Mouse (Mus musculus): ENCODE measurements at regions not wholly inside any gene's neighbourhood (a gene's known extent, or its start where the extent isn't known, plus 50 kb on each side); places are given as distances from the start of the nearest gene placed in this dataset.

GRCm38 (mm10) chr6:22418279-22418678, 62.2 kb upstream of the Fam3c start:
- H3K79me3 ChIP-seq (ENCODE audit: low read depth) = no peaks in the 10 kb centered on the region
- no peaks in the 10 kb centered on the region for H3K79me2 ChIP-seq (ENCODE audit: control insufficient read depth, insufficient read depth)
- no peaks in the 10 kb centered on the region for H3K36me3 ChIP-seq (ENCODE audit: control insufficient read depth, insufficient read depth)
- TF ChIP-seq CTCF (IDR thresholded peaks at IDR 0.05; ENCODE audit: control insufficient read depth, insufficient read depth, insufficient read length) (no peak), MYOG (IDR thresholded peaks at IDR 0.05; ENCODE audit: control insufficient read depth, extremely low read depth, insufficient read length) (no peak), MAX (IDR thresholded peaks at IDR 0.05) (no peak), CEBPB (IDR thresholded peaks at IDR 0.05; ENCODE audit: low read depth) (no peak), USF1 (IDR thresholded peaks at IDR 0.05; ENCODE audit: low read depth) (no peak), MYOD1 (IDR thresholded peaks at IDR 0.05; ENCODE audit: control insufficient read depth, insufficient read length, low read depth) (no peak), FOSL1 (IDR thresholded peaks at IDR 0.05; ENCODE audit: insufficient read depth, low read length, poor library complexity, severe bottlenecking) (no peak)
- no peak overlapping the region for H3K4me3 ChIP-seq (ENCODE audit: insufficient read depth, poor library complexity, severe bottlenecking)
- H3K27me3 ChIP-seq (ENCODE audit: control insufficient read depth, insufficient read depth, insufficient read length) = no peaks in the 10 kb centered on the region
- no peak overlapping the region for H3ac ChIP-seq (ENCODE audit: control insufficient read depth, insufficient read length, low read depth)

- no peaks in the 10 kb centered on the region for H3K27me3 ChIP-seq (ENCODE audit: control insufficient read depth, insufficient read depth, insufficient read length)
- H3ac ChIP-seq (ENCODE audit: control insufficient read depth, insufficient read length, low read depth) = no peak overlapping the region
- TF ChIP-seq CEBPB (IDR thresholded peaks at IDR 0.05; ENCODE audit: low read depth) = no peak
- no peak overlapping the region for H3K4me3 ChIP-seq (ENCODE audit: insufficient read depth, poor library complexity, severe bottlenecking)
- H3K36me3 ChIP-seq (ENCODE audit: control insufficient read depth, insufficient read depth) = no peaks in the 10 kb centered on the region
- no peaks in the 10 kb centered on the region for H3K79me2 ChIP-seq (ENCODE audit: control insufficient read depth, insufficient read depth)
- no peaks in the 10 kb centered on the region for H3K79me3 ChIP-seq (ENCODE audit: low read depth)
Measured at GRCm38 (mm10) chr6:22417189-22417588, 61.1 kb upstream of the Fam3c start.

DNA sequence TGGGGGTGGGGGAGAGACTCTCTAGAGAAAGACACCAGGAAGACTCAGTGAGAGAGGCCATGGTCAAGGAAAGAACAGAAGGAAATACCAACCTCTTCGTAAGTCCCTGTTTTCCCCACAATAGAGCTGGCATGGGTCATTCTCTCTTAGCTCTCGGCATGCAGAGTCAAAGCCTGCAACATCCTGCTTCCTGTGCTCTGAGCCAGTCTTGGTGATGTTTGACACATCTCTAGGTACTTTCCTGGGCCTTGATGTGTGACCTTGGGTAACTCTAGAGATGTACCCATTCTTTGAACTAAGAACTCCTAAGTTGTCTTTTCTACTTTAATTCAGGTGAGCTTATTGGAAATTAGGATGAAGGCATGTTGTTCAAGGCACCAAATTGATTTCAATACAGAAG, 55.8 kb upstream of the Fam3c start:
- H3K27me3 ChIP-seq (ENCODE audit: control insufficient read depth, insufficient read depth, insufficient read length) = no peaks in the 10 kb centered on the region
- no peaks in the 10 kb centered on the region for H3K79me3 ChIP-seq (ENCODE audit: low read depth)
- H3ac ChIP-seq (ENCODE audit: control insufficient read depth, insufficient read length, low read depth) = no peak overlapping the region
- no peaks in the 10 kb centered on the region for H3K79me2 ChIP-seq (ENCODE audit: control insufficient read depth, insufficient read depth)
- TF ChIP-seq CTCF (IDR thresholded peaks at IDR 0.05; ENCODE audit: control insufficient read depth, insufficient read depth, insufficient read length) (no peak), MAX (IDR thresholded peaks at IDR 0.05) (no peak), MYOG (IDR thresholded peaks at IDR 0.05; ENCODE audit: control insufficient read depth, extremely low read depth, insufficient read length) (no peak), CEBPB (IDR thresholded peaks at IDR 0.05; ENCODE audit: low read depth) (no peak), MYOD1 (IDR thresholded peaks at IDR 0.05; ENCODE audit: control insufficient read depth, insufficient read length, low read depth) (no peak)
- no peak overlapping the region for H3K4me3 ChIP-seq (ENCODE audit: insufficient read depth, poor library complexity, severe bottlenecking)
- H3K36me3 ChIP-seq (ENCODE audit: control insufficient read depth, insufficient read depth) = no peaks in the 10 kb centered on the region

DNA sequence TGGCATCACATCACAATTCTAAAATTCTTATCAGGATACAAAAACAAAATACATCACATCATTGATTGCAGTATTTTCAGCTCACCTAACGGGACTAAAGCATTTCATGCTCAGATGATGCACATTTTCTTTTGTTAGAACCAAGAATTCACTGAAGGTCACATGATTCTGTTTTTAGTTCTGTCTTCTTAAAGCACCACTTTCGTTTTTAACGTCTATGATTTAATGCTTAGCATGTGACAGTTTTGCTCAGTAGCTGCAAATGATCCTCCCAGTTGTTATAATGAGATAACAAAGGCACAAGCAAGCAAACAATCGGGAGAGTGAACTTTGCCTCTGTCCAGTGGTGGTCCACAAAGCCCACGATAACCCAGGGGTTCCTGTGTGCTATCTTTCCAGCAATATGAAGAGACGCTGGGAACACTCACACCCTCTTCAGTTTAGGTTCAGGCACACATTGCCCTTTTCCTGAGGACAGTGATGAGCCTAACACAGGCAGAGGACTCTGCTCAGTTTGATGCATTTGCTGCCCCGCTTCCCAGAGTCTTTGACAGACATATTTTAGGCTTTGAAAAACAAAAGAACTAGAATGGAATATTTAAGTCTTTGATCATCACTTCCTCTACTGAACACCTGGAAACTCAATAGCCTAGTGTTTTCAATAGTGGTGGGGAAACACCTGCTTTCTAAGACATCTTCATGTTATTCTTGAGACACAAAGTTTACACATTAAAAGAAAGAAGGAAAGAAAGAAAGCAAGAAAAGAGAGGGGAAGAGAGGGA, 53.0 kb upstream of the Fam3c start:
- no peak overlapping the region for H3ac ChIP-seq (ENCODE audit: control insufficient read depth, insufficient read length, low read depth)
- H3K27me3 ChIP-seq (ENCODE audit: control insufficient read depth, insufficient read depth, insufficient read length) = no peaks in the 10 kb centered on the region
- H3K36me3 ChIP-seq (ENCODE audit: control insufficient read depth, insufficient read depth) = no peaks in the 10 kb centered on the region
- TF ChIP-seq MAX (IDR thresholded peaks at IDR 0.05) = no peak
- no peak overlapping the region for H3K4me3 ChIP-seq (ENCODE audit: insufficient read depth, poor library complexity, severe bottlenecking)
- no peaks in the 10 kb centered on the region for H3K79me3 ChIP-seq (ENCODE audit: low read depth)
- H3K79me2 ChIP-seq (ENCODE audit: control insufficient read depth, insufficient read depth) = no peaks in the 10 kb centered on the region

All from C2C12 (cell line).